Mouse (Mus musculus) lung, adult 2 months (tissue): Measurements from ENCODE around the gene Cdk11b.

Experiments
- CTCF ChIP-seq: fragments of 200-500 bp; IDR thresholded peaks from 2 replicates; pipeline ENCODE4 v1.5.1; 2011; ENCODE audit warnings: mild to moderate bottlenecking, low read length, control low read depth; ENCODE audit not compliant: insufficient read depth
- POLR2A ChIP-seq: fragments of 200-500 bp; IDR thresholded peaks from 2 replicates; pipeline ENCODE4 v1.6.1; 2011; ENCODE audit warnings: low read depth, mild to moderate bottlenecking, control low read depth, low read length, borderline replicate concordance; ENCODE audit errors: extremely low read depth

DNA sequence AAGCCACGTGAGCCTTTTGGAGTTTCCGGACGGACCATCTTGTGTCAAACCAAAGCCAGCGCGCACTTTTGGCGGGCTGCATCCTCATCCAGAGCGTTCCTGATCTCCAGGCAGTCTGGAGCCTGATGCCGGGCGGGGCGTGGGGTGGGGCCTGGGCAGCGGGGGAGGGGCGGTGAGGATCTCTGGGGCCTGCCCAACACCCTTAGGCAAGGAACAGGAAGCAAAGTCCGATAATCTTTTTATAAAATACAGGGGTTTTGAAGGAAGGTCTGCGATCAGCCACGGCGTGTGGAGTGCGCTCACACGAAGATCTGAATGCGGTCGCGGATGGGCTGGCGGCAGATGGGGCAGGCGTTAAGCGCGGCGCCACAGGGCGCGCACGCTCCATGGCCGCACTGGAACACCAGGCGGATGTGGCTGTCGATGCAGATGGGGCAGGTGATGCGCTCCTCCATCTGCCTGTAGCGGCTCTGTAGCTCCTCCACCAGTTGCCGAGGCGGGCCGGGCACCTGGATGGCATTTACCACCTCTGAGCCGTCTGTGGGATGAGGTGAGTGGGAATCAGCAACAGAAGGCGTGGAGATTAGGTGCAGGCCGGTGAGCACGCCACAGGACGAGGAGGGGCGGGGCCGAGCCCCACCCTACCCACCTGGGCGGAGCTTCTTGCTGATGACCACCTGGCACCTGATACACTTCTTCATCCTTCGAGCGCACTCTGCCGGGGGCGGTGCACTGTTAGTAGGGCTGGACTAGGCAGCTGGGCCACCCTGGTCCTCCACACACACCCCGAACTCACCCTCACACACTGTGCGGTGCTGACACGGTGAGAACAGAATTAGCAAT is 30.0 kb downstream of the Cdk11b start:
- TF ChIP-seq POLR2A (peak; percentile 29; the same call in 1 of the 2 replicates), CTCF (no peak)
